27 mouse cellular contexts compared by ENCODE assay signal in the genomic region with DNA sequence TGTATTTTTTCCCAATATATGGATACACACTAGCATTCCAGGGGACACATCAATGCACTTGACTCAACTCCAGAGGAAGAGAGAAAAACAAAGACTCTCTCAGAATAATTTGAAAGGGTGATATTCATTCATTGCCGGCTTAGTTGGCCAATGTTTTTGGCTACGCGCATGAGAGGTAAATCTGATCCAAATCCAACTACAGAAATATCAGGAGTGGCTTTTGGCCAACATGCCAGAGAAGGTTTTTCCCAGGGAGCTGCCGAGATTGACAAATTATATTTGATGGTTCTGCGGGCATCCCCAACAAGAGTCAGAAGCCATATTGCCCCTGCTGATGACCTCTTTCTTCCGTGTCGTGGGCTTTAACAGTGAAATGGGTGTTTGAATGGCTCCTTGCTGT.
"Had no signal": no experiment of that assay in that cellular context is flagged by ENCODE, and none has a peak within 500 bp of the region (broad histone marks: within the 10 kb centered on the region; RNA-seq: fewer than 3 reads in every experiment).

No protein-coding gene starts in this region.

- H3K36me3 ChIP-seq: heart, embryonic 10.5 days; heart, embryonic 12.5 days; hindbrain, embryonic 10.5 days; hindbrain, embryonic 12.5 days; intestine, embryonic 15.5 days; limb, embryonic 10.5 days; limb, embryonic 12.5 days; liver, embryonic 13.5 days; liver, embryonic 15.5 days had no signal

- H3K27ac ChIP-seq: heart, embryonic 10.5 days; hindbrain, embryonic 10.5 days; hindbrain, embryonic 12.5 days; hindbrain, embryonic 14.5 days; intestine, embryonic 15.5 days; layer of hippocampus, adult 2 months; left cerebral cortex, adult 2 months; limb, embryonic 10.5 days; limb, embryonic 12.5 days; liver, embryonic 13.5 days; liver, embryonic 15.5 days had no signal

- H3K4me2 ChIP-seq: heart, embryonic 12.5 days; hindbrain, embryonic 12.5 days; hindbrain, embryonic 14.5 days; intestine, embryonic 15.5 days; limb, embryonic 12.5 days; liver, embryonic 11.5 days; liver, embryonic 13.5 days; liver, embryonic 15.5 days had no signal

- H3K4me1 ChIP-seq: heart, embryonic 10.5 days; heart, embryonic 12.5 days; hindbrain, embryonic 10.5 days; hindbrain, embryonic 12.5 days; intestine, embryonic 15.5 days; limb, embryonic 10.5 days; limb, embryonic 12.5 days; liver, embryonic 13.5 days; liver, embryonic 15.5 days had no signal

- H3K9me3 ChIP-seq: heart, embryonic 10.5 days; heart, embryonic 12.5 days; hindbrain, embryonic 10.5 days; hindbrain, embryonic 12.5 days; intestine, embryonic 15.5 days; limb, embryonic 10.5 days; limb, embryonic 12.5 days; liver, embryonic 13.5 days; liver, embryonic 15.5 days had no signal

- ATAC-seq: hindbrain, embryonic 16.5 days; inflammation-experienced regulatory T-cells, adult 6 months; intestine, embryonic 15.5 days; intestine, postnatal 0 days; liver, postnatal 0 days had no signal

- H3K27me3 ChIP-seq: heart, embryonic 12.5 days; hindbrain, embryonic 12.5 days; intestine, embryonic 15.5 days; limb, embryonic 12.5 days; liver, embryonic 13.5 days; liver, embryonic 15.5 days had no signal

- DNase-seq: gastrocnemius, postnatal 25 days; heart, adult 18-20 months; heart, postnatal 10 days; heart, postnatal 4 days; kidney, adult 18-20 months; kidney, adult 8-10 months; kidney, postnatal 10 days; kidney, postnatal 25 days; kidney, postnatal 4 days; liver; liver, embryonic 13.5 days; liver, postnatal 0 days had no signal

- H3K4me3 ChIP-seq: heart, embryonic 10.5 days; heart, embryonic 12.5 days; hindbrain, embryonic 10.5 days; hindbrain, embryonic 12.5 days; intestine, embryonic 15.5 days; layer of hippocampus, adult 2 months; left cerebral cortex, adult 2 months; limb, embryonic 10.5 days; limb, embryonic 12.5 days; liver, embryonic 13.5 days; liver, embryonic 15.5 days had no signal

- H3K9ac ChIP-seq: heart, embryonic 12.5 days; hindbrain, embryonic 12.5 days; hindbrain, embryonic 14.5 days; intestine, embryonic 15.5 days; limb, embryonic 12.5 days; liver, embryonic 13.5 days; liver, embryonic 15.5 days; liver, postnatal 0 days had no signal
